Mouse (Mus musculus) c-Kit-positive CD71-positive TER-119-positive erythroid progenitor cells, embryonic 14.5 days (primary cell): ENCODE results near the gene 2010111I01Rik.

ENCODE experiments used
- DNase-seq: peaks from one replicate; pipeline ENCODE4 v3.0.0-alpha.2; 2013; ENCODE audit warnings: low spot score

The 2010111I01Rik gene

GRCm38 (mm10) chr13:63243586-63243985, 278.9 kb downstream of the 2010111I01Rik start:
- no peak for DNase-seq

GRCm38 (mm10) chr13:63244425-63244824, 279.7 kb downstream of the 2010111I01Rik start:
- DNase-seq: no peak

- DNase-seq: no peak
Measured at GRCm38 (mm10) chr13:63245218-63245617, 280.5 kb downstream of the 2010111I01Rik start.

GRCm38 (mm10) chr13:63245812-63246211, 281.1 kb downstream of the 2010111I01Rik start:
- no peak for DNase-seq

GRCm38 (mm10) chr13:63246332-63246940, 281.7 kb downstream of the 2010111I01Rik start:
- no peak for DNase-seq

- DNase-seq: no peak
Measured at GRCm38 (mm10) chr13:63247041-63247440, 282.3 kb downstream of the 2010111I01Rik start.

- no peak for DNase-seq
Measured at GRCm38 (mm10) chr13:63247631-63248030, 282.9 kb downstream of the 2010111I01Rik start.

- no peak for DNase-seq
Measured at GRCm38 (mm10) chr13:63248318-63248717, 283.6 kb downstream of the 2010111I01Rik start.

- no peak for DNase-seq
Measured at GRCm38 (mm10) chr13:63249171-63249570, 284.5 kb downstream of the 2010111I01Rik start.

GRCm38 (mm10) chr13:63249741-63250431, 285.2 kb downstream of the 2010111I01Rik start:
- no peak for DNase-seq

GRCm38 (mm10) chr13:63250441-63250980, 285.8 kb downstream of the 2010111I01Rik start:
- no peak for DNase-seq

GRCm38 (mm10) chr13:63251118-63251889, 286.6 kb downstream of the 2010111I01Rik start:
- no peak for DNase-seq

GRCm38 (mm10) chr13:63252295-63253010, 287.8 kb downstream of the 2010111I01Rik start:
- DNase-seq: no peak

GRCm38 (mm10) chr13:63253147-63253546, 288.5 kb downstream of the 2010111I01Rik start:
- no peak for DNase-seq

- no peak for DNase-seq
Measured at GRCm38 (mm10) chr13:63253886-63254636, 289.4 kb downstream of the 2010111I01Rik start.

GRCm38 (mm10) chr13:63255519-63256011, 290.9 kb downstream of the 2010111I01Rik start:
- no peak for DNase-seq

GRCm38 (mm10) chr13:63256146-63256545, 291.5 kb downstream of the 2010111I01Rik start:
- DNase-seq: no peak

- DNase-seq: no peak
Measured at GRCm38 (mm10) chr13:63256807-63257206, 292.1 kb downstream of the 2010111I01Rik start.

- DNase-seq: no peak
Measured at GRCm38 (mm10) chr13:63258167-63258582, 293.5 kb downstream of the 2010111I01Rik start.

- no peak for DNase-seq
Measured at GRCm38 (mm10) chr13:63258671-63259070, 294.0 kb downstream of the 2010111I01Rik start.

GRCm38 (mm10) chr13:63260133-63260532, 295.4 kb downstream of the 2010111I01Rik start:
- no peak for DNase-seq
